Mouse (Mus musculus) lung, embryonic 15.5 days (tissue): ENCODE measurements around the gene P2rx1. TPM values are rescaled to one million over a fixed set of nuclear protein-coding genes. Genes with fewer than 3 reads are reported as not detected.

ENCODE experiments used
- ATAC-seq: fragments of 200-750 bp; cut with Nextera tagmentation; 2 replicates; pipeline ENCODE4 v1.8.0; 2017; ENCODE audit warnings: moderate number of reproducible peaks, borderline replicate concordance; ENCODE audit not compliant: low FRiP score, low TSS enrichment; ENCODE audit errors: extremely low read depth
- H3K27ac ChIP-seq: fragments of 300-500 bp; sonication (generic); 2 replicates; pipeline ENCODE4 v1.5.1; 2015; ENCODE audit warnings: moderate library complexity, mild to moderate bottlenecking, inconsistent platforms
- H3K27me3 ChIP-seq: fragments of 300-500 bp; sonication (generic); 2 replicates; pipeline ENCODE4 v1.6.1; 2015; ENCODE audit warnings: inconsistent platforms
- H3K36me3 ChIP-seq: fragments of 300-500 bp; sonication (generic); 2 replicates; pipeline ENCODE4 v1.6.1; 2015; ENCODE audit warnings: inconsistent platforms
- H3K4me1 ChIP-seq: fragments of 300-500 bp; sonication (generic); 2 replicates; pipeline ENCODE4 v1.6.1; 2015; ENCODE audit warnings: inconsistent platforms
- H3K4me2 ChIP-seq: fragments of 300-500 bp; sonication (generic); 2 replicates; pipeline ENCODE4 v1.6.1; 2015; ENCODE audit warnings: inconsistent platforms, mild to moderate bottlenecking, moderate library complexity
- H3K4me3 ChIP-seq: fragments of 300-500 bp; sonication (generic); 2 replicates; pipeline ENCODE4 v1.5.1; 2015; ENCODE audit warnings: mild to moderate bottlenecking, inconsistent platforms
- H3K9ac ChIP-seq: fragments of 300-500 bp; sonication (generic); 2 replicates; pipeline ENCODE4 v1.6.1; 2015; ENCODE audit warnings: inconsistent platforms
- H3K9me3 ChIP-seq: fragments of 300-500 bp; sonication (generic); 2 replicates; pipeline ENCODE4 v1.6.1; 2016; ENCODE audit warnings: inconsistent platforms
- WGBS: fragments of 180-500 bp; shearing (Covaris S2); methylation state at CpG from one replicate; pipeline ENCODE4 v1.1.7; 2015; 5-methylcytosine and 5-hydroxymethylcytosine counted together
- polyA plus RNA-seq: library from polyadenylated mRNA; unstranded; fragments of >200 nt; fragmentation: Nextera tagmentation; extraction: Ambion mirVana; gene quantifications from 2 replicates; pipeline ENCODE4 v1.2.1, GENCODE M21; 2015

P2rx1 gene
- polyA plus RNA-seq, 1 experiment from 2014 or later = 2.2 TPM

DNA sequence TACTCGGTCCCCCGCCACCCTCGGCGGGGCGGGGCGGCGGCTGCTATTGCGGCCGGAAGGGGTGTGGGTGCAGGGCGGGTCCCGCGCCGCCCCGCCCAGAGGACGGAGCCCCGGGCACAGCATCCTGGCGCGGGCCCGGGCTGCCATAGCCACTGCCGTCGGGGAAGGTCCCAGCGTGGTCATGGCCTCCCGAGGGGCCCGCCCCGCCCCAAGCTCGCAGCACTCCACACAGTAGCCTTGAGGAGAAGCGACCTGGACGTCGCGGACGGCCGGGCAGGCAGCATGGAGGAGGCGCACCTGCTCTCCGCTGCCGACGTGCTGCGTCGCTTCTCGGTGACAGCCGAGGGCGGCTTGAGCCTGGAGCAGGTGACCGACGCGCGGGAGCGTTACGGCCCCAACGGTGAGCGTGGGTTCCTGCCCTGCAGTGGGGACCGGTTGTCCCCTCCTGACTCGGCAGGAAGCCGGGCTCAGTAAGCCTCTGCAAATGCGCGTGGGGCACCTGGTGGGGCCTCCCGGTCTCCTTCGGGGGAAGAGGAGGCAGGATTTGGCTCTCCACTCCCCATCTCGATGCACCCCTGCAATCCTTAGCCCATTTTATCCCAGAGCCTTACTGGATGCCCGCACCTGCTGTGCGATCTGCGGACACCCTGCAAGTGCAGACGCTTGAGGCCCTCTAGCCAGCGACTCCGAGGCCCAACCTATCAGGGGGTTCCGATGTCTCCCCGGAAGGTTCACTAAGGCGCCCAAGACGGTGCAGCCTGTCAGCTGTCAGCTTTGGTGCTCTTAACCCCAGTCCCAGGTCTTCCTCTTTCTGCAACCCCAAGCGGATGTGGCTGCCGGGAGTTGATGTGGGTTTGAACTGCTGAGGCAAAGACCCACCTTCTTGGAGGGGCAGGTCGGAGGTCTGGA, 37.6 kb upstream of the P2rx1 start, which contains the start of gene Atp2a3:
Gene Atp2a3 (plus strand): TSS at position 98 of the 909 bp plus-strand sequence.
- peak within 1 kb of the TSS; percentile 45 for H3K4me3 ChIP-seq
- H3K4me2 ChIP-seq = peak within 1 kb of the TSS; percentile 81
- ATAC-seq = peak; percentile 58; the same call in 1 of the 2 replicates
- H3K9ac ChIP-seq = 0 out of 2 replicates have a peak within 1 kb of the TSS, but pooled peaks have one; percentile 13
- peaks cover 52% of the 10 kb centered on the region for H3K4me1 ChIP-seq
- H3K9me3 ChIP-seq = no peaks in the 10 kb centered on the region
- WGBS = 4% methylated on average over 70 of the region's 70 CpGs
- peaks cover 20% of the 10 kb centered on the region for H3K27me3 ChIP-seq
- no peaks in the 10 kb centered on the region for H3K36me3 ChIP-seq
- H3K27ac ChIP-seq = no peak within 1 kb of the TSS

GRCm38 (mm10) chr11:72962378-72962777, 36.5 kb upstream of the P2rx1 start:
- Histone ChIP-seq H3K27me3 (peaks cover 20% of the 10 kb centered on the region), H3K9ac (no peak overlapping the region), H3K36me3 (no peaks in the 10 kb centered on the region), H3K4me2 (no peak overlapping the region), H3K4me3 (no peak overlapping the region), H3K27ac (no peak overlapping the region), H3K9me3 (no peaks in the 10 kb centered on the region), H3K4me1 (peaks cover 52% of the 10 kb centered on the region)
- WGBS = 62% methylated on average over 2 of the region's 2 CpGs
- no peak for ATAC-seq

DNA sequence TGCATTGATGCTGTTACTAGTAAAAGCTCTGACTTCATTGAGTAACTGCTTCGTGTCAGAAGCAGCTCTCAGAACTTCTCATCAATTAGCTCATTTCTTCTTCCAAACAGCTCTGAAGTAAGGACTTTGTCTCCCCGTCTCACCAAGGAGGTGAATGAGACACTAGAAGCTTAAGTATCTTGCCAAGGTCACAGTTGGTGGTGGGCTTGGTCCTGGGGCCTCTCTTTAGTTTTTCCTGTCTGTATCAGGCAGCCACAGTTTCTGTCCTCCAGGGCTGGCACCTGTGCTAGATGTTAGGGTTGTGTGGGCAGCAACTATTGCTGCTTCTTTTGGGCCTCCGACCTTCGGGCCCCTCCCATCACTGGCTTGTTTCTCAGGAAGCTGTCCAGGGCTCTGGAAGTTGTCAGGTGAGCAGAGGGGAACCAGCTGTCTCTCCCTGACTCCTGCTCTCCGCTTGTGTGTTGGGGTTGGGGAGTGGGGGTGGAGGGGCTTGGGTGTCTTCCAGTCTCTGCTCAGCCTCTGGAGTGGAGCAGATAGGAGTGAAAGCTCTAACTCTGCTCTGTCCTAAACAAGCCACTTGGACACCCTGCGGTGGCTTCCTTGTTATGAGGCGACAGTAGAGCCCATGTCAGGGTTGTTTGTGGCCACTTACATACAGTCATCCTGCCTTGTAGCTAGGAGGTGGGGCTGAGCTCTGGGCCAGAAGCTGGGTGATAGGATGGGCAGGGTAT, 35.7 kb upstream of the P2rx1 start:
- H3K9me3 ChIP-seq = no peaks in the 10 kb centered on the region
- no peaks in the 10 kb centered on the region for H3K36me3 ChIP-seq
- H3K27ac ChIP-seq = no peak overlapping the region
- no peak overlapping the region for H3K4me2 ChIP-seq
- WGBS = 41% methylated on average over 7 of the region's 7 CpGs
- ATAC-seq = no peak
- no peak overlapping the region for H3K9ac ChIP-seq
- no peak overlapping the region for H3K4me3 ChIP-seq
- H3K4me1 ChIP-seq = peaks cover 52% of the 10 kb centered on the region
- peaks cover 20% of the 10 kb centered on the region for H3K27me3 ChIP-seq

DNA sequence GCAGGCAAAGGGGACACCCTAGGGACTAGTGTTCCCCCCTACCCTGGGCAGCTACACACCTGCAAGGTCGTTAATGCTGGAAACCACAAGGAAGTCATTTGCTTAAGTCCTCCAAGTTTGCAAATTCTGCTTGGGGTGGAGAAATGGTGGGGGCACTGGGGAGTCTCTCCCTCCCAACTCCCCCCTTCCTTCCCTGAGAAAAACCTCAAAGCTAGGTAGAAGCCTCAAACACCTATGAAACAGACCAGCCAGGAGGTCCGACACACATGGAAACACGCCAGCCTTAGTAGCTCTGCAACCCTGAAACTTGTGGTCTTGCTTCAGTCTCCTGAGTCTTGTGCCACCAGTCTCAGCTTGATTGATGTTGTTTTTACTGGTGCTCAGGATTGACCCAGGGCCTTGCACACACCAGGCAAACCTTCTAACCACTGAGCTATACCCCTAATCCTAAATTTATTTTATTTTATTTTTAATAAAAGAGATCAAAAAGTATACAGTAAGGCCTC, 35.1 kb upstream of the P2rx1 start:
- no peak overlapping the region for H3K27ac ChIP-seq
- H3K9ac ChIP-seq = no peak overlapping the region
- no peak overlapping the region for H3K4me3 ChIP-seq
- no peaks in the 10 kb centered on the region for H3K9me3 ChIP-seq
- WGBS = 62% methylated on average over 3 of the region's 3 CpGs
- no peaks in the 10 kb centered on the region for H3K36me3 ChIP-seq
- no peak overlapping the region for H3K4me2 ChIP-seq
- peaks cover 52% of the 10 kb centered on the region for H3K4me1 ChIP-seq
- H3K27me3 ChIP-seq = peaks cover 20% of the 10 kb centered on the region
- no peak for ATAC-seq

- ATAC-seq = no peak
- H3K9me3 ChIP-seq = no peaks in the 10 kb centered on the region
- WGBS = 77% methylated on average over 13 of the region's 13 CpGs
- no peak overlapping the region for H3K27ac ChIP-seq
- no peak overlapping the region for H3K9ac ChIP-seq
- H3K36me3 ChIP-seq = no peaks in the 10 kb centered on the region
- H3K27me3 ChIP-seq = no peaks in the 10 kb centered on the region
- H3K4me2 ChIP-seq = no peak overlapping the region
- H3K4me1 ChIP-seq = no peaks in the 10 kb centered on the region
- H3K4me3 ChIP-seq = no peak overlapping the region
These were observed 23.9 kb upstream of the P2rx1 start for GRCm38 (mm10) chr11:72974995-72975503.

DNA sequence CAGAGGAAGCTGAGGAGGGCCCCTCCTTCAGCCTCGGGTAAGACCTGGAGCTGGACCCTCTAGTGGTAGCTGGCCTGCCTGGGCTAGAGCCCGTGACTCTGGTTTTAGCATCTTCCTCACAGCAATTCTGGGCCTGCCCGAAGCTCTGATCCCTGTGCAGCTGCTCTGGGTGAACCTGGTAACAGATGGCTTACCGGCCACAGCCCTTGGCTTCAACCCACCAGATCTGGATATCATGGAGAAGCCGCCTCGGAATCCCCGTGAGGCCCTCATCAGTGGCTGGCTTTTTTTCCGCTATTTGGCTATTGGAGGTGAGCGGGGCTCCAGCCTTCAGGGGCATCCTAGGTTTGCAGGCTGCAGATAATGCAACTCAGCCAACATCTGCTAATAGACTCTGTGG, 16.4 kb upstream of the P2rx1 start:
- H3K27me3 ChIP-seq = no peaks in the 10 kb centered on the region
- ATAC-seq = no peak
- WGBS = 84% methylated on average over 9 of the region's 9 CpGs

DNA sequence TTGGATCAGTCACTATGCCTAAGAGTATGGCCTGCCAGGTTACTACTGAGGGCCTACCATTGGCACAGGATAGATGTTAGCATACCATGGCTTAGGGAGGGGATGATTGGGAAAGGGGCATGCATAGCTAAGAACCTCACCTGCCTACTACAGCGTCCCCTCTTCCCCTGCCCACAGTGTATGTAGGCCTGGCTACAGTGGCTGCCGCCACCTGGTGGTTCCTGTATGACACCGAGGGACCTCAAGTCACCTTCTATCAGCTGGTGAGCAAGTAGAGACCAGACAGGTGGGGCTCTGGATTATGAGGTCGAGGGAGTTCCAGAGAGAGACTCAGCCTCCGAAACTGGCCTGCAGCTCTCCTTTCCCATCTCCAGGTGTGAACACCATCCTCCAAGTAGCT, 15.6 kb upstream of the P2rx1 start:
- Histone ChIP-seq H3K4me3 (no peak overlapping the region), H3K4me2 (no peak overlapping the region), H3K9ac (no peak overlapping the region), H3K36me3 (no peaks in the 10 kb centered on the region), H3K9me3 (no peaks in the 10 kb centered on the region), H3K27me3 (no peaks in the 10 kb centered on the region), H3K4me1 (no peaks in the 10 kb centered on the region), H3K27ac (no peak overlapping the region)
- ATAC-seq = no peak
- WGBS = 41% methylated on average over 5 of the region's 5 CpGs

More for the DNA sequence above, 16.4 kb upstream of the P2rx1 start:
- Histone ChIP-seq H3K9ac (no peak overlapping the region), H3K9me3 (no peaks in the 10 kb centered on the region), H3K4me1 (no peaks in the 10 kb centered on the region), H3K4me3 (no peak overlapping the region), H3K27ac (no peak overlapping the region), H3K4me2 (no peak overlapping the region), H3K36me3 (no peaks in the 10 kb centered on the region)

- ATAC-seq = no peak
- 75% methylated on average over 5 of the region's 5 CpGs for WGBS
- H3K27ac ChIP-seq = no peak overlapping the region
These were observed 12.2 kb upstream of the P2rx1 start for GRCm38 (mm10) chr11:72986745-72987144.

DNA sequence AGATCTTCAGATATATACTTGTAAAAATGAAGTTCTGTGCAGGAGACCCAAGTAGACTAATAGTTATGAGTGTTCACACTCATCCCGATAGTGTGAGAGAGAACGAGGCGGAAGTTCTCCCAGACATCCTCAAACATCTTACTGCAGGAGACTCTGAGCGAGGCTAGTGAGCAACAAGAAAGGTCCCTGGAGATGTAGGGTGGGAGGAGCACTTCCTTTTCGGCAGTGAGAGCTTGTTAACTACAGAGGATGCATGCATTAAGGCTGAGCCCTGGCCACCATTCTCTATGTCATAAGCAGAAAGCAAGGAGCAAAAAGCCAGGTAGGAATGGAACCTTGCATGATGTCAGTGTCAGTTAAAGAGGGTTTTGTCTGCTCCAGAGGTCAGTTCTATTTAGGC, 11.7 kb upstream of the P2rx1 start:
- Histone ChIP-seq H3K9ac (no peak overlapping the region), H3K4me2 (no peak overlapping the region), H3K27me3 (no peaks in the 10 kb centered on the region), H3K4me3 (no peak overlapping the region), H3K36me3 (no peaks in the 10 kb centered on the region), H3K9me3 (no peaks in the 10 kb centered on the region), H3K27ac (no peak overlapping the region), H3K4me1 (peaks cover 29% of the 10 kb centered on the region)
- 51% methylated on average over 5 of the region's 5 CpGs for WGBS
- no peak for ATAC-seq

More at GRCm38 (mm10) chr11:72986745-72987144, 12.2 kb upstream of the P2rx1 start:
- no peaks in the 10 kb centered on the region for H3K9me3 ChIP-seq
- H3K9ac ChIP-seq = no peak overlapping the region
- no peaks in the 10 kb centered on the region for H3K27me3 ChIP-seq
- H3K4me2 ChIP-seq = no peak overlapping the region
- peaks cover 24% of the 10 kb centered on the region for H3K4me1 ChIP-seq
- H3K4me3 ChIP-seq = no peak overlapping the region
- H3K36me3 ChIP-seq = no peaks in the 10 kb centered on the region

GRCm38 (mm10) chr11:72987807-72988206, 11.1 kb upstream of the P2rx1 start:
- Histone ChIP-seq H3K9ac (no peak overlapping the region), H3K4me2 (no peak overlapping the region), H3K27ac (no peak overlapping the region), H3K36me3 (no peaks in the 10 kb centered on the region), H3K4me3 (no peak overlapping the region), H3K4me1 (peaks cover 34% of the 10 kb centered on the region), H3K9me3 (no peaks in the 10 kb centered on the region), H3K27me3 (no peaks in the 10 kb centered on the region)
- no peak for ATAC-seq
- WGBS = 52% methylated on average over 5 of the region's 5 CpGs

GRCm38 (mm10) chr11:72989044-72989443, 9.9 kb upstream of the P2rx1 start:
- no peak overlapping the region for H3K9ac ChIP-seq
- no peaks in the 10 kb centered on the region for H3K36me3 ChIP-seq
- no peak for ATAC-seq
- peaks cover 36% of the 10 kb centered on the region for H3K4me1 ChIP-seq
- H3K4me2 ChIP-seq = no peak overlapping the region
- H3K27me3 ChIP-seq = no peaks in the 10 kb centered on the region
- peak overlapping the region; percentile 50 for H3K27ac ChIP-seq
- no peak overlapping the region for H3K4me3 ChIP-seq
- no peaks in the 10 kb centered on the region for H3K9me3 ChIP-seq
- 73% methylated on average over 6 of the region's 6 CpGs for WGBS
